ENCODE assay signal across 1 mouse cellular context in genomic region chr9:44801669-44802068, GRCm38 (mm10).
TF ChIP-seq lines count a peak whose summit lies in the region.

No protein-coding gene starts in this region.

TF ChIP-seq in MEL, 35 proteins besides CTCF, POLR2A, EP300 and RAD21 (continued from another document):
- no peak for TF ChIP-seq E2F4 (IDR thresholded peaks at IDR 0.05; ENCODE audit: borderline replicate concordance, low read depth, low read length)
- no peak for TF ChIP-seq MEF2A (IDR thresholded peaks at IDR 0.05; ENCODE audit: extremely low read depth, insufficient replicate concordance, low read depth, low read length, poor library complexity, severe bottlenecking)
- no peak for TF ChIP-seq ZMIZ1 (IDR thresholded peaks at IDR 0.05; ENCODE audit: low read depth, low read length)
- TF ChIP-seq KAT2A (conservative IDR thresholded peaks at IDR 0.05; ENCODE audit: low read depth, low read length): no peak
- no peak for TF ChIP-seq SMC3 (IDR thresholded peaks at IDR 0.05; ENCODE audit: low read depth, low read length)
- no peak for TF ChIP-seq POLR2AphosphoS5 (IDR thresholded peaks at IDR 0.05; ENCODE audit: borderline replicate concordance, low read depth, low read length)
- TF ChIP-seq MXI1 (IDR thresholded peaks at IDR 0.05; ENCODE audit: low read depth, low read length): no peak
- TF ChIP-seq TCF12 (IDR thresholded peaks at IDR 0.05; ENCODE audit: low read depth, low read length): no peak
- no peak for TF ChIP-seq GABPA (IDR thresholded peaks at IDR 0.05; ENCODE audit: low read depth, low read length)
- no peak for TF ChIP-seq MAX (IDR thresholded peaks at IDR 0.05; ENCODE audit: low read length)
